Mouse (Mus musculus) urinary bladder, adult 2 months (tissue): ENCODE data around the gene Cntn3. TPM values are rescaled to one million over a fixed set of nuclear protein-coding genes. Genes with fewer than 3 reads are reported as not detected.

Experiments
- DNase-seq: peaks from one replicate; pipeline ENCODE4 v3.0.0; 2022; ENCODE audit warnings: low spot score
- polyA plus RNA-seq: library from polyadenylated mRNA; depleted of rRNA; stranded (reverse); fragments of >200 nt; gene quantifications from 2 replicates; pipeline ENCODE4 v1.2.3, GENCODE M21; 2012

The Cntn3 gene
- polyA plus RNA-seq, 1 experiment, result 0.19 TPM

DNA sequence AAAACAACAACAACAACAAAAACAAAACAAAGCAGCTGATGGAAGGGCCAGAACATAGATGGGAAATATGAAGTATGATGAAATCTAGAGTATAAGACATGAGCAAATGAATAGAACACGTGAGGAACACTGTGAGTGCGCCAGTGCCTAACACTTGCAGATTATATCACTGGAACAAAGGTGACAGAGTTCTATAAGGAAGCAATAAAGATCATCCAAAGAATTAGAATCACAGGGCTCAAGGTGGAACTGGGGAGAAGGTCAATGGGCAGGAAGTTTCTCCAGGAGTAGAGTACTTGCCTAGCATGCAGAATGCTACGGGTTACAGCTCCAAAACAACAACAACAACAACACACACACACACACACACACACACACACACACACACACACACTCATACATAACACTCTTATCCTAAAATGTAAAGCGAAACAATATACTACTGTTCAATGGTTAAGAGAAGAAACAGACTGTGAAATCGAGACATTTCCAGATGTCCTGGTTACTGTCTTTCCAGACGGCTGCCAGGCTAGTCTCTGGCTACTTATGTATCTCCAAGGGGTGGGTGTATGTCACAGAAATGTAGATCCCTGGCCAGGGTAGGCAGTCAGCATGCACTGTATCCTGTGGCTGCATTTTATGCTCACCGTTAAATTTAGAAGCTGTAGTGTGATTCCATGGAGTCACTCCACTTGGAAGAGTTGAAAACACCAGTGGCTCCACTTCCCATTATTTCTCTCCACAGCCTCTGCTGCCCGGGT lies 94.4 kb downstream of the Cntn3 start:
- DNase-seq, result no peak

DNA sequence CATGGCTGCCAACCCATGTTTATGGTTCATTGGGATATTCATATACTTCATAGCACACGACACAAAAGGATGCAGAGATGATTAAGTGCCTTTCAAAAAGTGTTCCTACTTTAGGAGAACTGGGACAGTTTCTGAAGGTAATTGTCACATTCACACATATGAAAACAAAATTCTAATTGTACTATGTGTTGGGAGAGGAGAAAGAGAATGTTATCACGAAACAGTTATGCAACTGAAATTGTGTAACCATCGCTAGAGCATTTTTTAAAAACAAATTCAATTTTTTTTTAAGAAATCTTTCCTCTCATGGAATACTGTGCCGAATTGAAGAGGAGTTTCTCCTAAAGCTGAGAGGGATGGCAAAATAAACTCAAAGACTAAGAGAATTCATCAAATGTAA lies 134.5 kb downstream of the Cntn3 start:
- DNase-seq, result no peak

DNA sequence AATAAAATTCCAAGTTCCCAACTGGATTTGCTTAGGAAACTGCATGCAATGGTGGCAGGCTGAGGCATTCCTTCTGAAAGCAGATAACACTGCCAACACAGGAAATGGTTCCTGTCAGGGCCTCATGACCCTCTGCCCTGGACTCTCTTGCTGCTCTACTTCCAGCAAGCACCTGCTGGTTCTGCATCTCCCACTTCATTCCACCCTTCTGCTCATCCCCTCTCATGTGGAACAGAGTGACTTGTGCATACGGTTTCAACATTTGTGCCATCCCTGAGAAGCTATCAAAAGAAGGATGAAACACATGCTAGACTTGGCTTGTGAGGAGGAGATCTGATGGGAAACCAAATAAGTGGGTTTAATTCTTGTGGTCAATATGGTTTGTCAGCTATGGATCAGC lies 145.4 kb downstream of the Cntn3 start:
- no peak for DNase-seq

DNA sequence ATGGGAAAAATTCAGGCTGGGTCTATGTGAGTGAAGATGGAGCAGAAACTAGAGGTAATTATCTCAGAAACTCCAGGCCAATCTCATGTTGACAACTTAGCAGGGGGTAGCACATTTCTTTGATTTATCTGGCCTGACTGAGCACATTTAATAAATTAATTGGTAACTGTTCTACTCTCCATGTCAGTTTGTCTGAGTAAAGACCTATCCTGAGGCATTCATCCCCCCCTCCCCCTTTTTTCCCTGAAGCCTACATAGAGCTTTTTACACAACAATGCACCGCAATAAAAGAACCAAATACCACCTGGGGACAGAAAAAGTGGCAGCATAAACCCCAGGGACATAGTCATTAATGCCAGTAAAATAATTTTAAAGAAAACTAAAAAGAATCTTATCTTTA lies 151.1 kb downstream of the Cntn3 start:
- DNase-seq, result no peak

DNA sequence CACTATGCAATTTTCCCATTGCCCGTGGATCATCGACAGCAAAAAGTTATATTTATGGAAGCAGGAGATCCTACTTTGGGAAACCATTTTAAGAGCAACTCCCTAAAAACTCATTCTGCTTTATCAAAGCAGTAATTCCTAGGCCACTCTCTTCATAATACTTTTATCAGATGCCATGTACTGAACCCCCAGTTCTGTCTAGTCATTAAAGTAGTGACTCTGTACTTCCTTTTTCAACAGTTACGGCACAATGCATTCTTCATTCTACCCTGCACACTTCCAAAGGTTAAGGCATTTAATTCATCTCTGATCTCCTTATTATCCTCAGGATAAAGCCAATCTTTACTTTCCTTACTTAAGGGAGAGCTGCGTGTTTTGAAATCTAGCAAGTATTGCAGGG lies 184.3 kb downstream of the Cntn3 start:
- no peak for DNase-seq

DNA sequence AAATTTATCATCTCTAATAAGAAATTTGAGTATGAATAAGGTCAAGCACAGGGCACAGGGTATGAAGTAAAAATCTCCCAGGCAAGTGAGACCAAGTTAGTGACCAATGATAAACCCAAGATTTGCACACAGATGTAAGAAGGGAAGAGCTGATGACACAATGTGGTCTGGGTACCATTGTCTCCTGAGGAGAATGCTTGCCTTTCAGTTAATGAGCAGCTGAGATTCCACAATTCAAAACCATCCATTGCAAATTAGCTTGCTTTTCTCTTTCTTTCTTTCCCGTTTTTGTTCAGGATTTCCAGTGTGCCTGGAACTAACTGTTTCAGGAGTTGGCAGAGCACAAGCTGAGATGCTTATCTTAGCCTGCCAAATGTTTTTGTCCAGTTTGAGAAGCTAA lies 200.8 kb downstream of the Cntn3 start:
- no peak for DNase-seq

DNA sequence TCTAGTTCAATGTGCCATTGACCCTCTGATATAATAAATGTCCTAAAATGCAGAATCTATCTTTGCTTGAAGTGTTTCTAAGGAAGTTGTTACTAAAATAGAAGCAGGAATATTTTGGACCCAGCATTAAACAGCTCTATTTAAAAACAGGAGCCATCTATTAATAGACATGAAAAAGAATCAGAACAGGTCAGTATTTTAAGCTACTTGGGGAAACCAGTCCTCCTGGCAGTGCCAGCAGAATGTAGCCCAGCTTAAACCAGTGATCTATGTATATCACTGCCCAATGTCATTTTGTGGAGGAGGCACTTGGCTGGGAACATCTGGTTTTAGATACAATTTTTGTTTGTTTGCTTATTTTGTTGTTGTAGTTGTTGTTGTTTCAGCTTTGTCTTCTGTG lies 209.0 kb downstream of the Cntn3 start:
- no peak for DNase-seq

DNA sequence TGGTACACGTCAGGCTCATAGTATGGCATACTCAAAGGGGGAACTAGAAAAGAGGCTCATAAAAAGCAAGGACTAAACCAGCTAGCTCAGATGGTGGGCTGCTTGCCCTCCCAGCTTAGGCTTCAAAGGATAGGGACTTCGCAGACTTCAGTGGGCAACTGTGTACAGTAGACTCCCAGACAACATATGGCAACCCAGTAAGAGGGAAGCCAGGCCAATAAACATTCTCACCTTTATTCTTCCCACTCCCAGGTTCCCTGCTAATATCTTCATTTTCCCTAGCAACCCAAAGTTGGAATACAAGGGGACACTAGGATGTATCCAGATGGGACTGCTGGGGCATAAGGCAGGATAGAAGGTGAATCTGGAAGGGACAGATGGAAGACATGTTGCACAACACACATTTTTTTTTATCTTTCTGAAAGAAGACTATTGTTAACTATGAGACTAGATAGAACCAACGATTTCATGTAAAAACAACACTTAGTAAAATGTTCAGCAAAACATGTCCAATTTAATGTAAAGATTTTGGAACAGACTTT lies 209.5 kb downstream of the Cntn3 start:
- no peak for DNase-seq

DNA sequence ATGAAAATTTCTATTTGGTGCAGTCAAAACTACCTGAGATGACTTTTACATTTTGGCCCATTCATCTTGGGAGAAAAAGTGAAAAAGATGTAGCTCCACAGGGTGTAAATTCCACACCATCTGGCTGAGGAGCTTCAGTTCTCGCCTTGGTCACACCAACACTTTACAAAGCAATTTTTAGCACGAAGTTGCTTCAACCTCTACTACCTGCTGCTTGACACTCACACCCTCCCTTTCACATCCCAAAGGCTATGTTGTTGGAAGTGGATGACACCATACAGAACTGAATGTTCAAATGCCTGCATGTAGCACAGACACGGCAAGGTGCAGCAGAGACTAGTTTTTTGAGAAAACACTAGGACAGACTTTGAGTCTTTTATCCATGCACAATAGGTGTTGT lies 240.8 kb downstream of the Cntn3 start:
- DNase-seq, result no peak

DNA sequence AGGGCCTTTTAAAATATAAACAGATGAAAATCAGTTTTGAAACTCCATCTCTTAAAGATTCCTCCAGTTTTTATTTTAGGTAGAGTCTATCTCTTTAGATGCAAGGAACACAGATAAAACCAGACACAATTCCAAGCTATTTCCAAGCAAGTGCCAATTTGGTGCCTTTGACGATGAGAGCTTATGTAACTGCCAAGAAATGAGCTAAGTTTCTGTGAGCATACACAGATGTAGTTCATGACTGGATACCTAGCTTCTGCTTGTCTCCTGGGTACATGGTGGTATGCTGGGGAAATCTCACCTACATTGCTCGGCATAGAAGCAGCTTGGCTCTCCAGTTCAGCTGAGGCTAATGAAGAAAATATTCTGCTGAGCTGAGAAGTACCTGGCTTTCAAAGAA lies 246.2 kb downstream of the Cntn3 start:
- no peak for DNase-seq

DNA sequence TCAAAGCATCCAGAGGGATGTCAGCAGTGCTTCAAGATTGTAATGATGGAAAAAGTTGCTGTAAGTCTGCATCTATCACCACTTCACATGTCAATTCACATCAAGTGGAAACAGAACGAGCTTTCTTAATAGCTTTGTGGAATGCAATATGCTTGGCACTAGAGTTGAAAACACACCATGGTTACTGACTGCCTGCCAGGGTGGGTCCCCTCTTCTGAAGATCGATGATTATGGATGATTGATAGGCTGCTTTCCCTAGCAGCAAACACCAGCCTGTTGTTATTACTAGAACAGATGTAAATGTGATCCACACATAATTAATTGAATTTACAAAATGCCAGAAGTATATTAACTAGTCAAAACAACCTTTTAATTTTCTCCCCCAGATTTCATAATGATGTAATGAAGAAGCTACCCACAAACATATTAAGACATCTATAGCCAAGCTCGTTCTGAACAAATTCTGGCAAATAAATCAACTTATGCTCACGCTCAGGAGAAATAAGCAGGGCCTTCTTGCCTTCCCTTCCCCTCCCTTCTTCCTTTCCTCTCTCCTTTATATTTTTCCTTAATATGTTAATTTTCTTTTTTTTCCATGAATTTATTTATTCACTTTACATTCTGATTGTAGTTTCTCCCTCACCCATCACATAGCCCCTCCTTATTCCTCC lies 250.2 kb downstream of the Cntn3 start:
- DNase-seq, result no peak

DNA sequence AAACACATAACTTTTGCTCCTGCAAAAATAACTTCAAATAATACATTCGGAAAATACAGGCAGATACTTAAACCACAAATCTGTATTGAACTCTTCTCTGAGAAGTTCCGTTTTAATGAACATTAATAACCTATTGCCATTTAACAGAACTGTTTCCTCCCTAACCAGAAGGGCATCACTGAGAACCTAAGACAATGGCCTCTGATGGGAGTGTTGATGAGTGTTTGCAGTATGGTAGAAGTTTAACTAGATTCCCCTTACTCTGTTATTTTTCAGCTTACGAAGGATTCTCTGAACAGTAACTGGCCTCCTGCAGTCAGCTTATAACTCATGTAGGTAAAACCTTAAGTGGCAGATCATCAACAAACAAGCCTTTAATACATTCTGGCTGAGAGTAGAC lies 253.1 kb downstream of the Cntn3 start:
- DNase-seq, result no peak

DNA sequence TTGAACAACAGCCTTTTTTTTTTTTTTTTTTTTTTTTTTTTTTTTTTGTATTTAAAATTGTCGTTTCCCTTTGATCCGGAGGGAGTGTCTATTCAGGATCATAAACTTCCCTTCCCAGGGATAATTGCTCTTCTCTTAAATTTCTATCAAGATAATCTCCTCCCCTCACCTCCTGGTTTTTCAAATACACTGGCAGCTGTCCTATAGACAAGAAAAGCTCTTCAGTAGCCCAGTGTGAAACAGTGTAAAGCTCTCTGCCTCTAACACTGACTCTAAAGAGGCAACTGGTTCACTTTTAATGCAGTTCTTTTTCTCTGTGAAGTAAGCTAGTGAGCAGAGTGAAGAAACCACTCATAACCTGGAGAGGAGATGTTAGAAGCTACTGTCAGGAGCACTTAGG lies 290.0 kb downstream of the Cntn3 start:
- no peak for DNase-seq

DNA sequence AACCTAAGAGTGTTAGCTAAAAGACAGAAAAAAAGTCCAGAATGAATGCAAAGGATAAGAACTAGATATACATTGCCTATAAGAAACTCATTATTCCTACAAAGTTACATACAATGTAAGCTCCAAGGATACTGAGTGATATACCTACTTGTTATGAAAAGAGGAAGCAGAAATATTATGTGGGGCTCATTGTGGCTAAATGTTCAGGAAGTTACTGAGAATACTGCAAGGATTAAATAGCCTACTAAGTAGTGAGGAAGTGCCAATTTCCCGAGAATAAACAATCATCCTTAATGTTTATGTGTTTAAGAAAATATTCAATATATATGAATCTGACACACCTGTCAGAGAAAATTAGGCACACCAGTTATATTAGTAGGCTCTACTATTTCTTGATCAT lies 341.9 kb downstream of the Cntn3 start:
- no peak for DNase-seq

DNA sequence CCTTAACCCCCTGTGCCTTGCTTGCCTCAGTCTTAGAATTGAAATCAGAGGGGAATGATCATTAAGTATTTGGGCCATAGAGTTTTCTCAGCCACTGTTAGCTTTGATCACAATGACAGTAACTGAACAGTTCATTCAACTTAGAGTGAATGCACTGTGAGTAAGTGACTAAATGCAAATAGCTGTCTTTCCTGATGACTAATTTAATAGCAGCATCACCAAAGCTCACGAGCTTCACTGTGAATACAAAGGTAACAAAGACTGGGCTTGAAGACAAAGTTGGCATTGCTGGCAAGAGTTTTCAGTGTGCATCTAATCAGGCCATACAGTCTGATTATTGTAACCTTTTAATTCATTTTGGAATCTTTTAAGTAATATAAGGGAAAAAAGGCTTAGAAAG lies 386.6 kb downstream of the Cntn3 start:
- no peak for DNase-seq

DNA sequence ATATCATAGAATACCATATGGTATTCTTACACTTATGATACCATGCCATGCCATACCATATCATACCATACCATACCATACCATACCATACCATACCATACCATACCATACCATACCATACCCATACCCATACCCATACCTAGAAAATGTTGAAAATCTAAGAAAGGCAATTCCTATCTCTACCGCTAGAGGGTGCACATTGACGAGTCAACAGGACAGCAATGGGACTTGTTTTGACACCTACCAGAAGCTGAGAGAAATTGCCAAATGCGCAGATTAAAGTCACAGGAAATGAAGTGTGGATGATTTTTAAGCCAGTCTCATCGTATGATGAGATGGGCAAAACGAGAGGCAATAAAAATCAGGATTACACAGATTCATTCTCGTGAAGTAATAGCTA lies 402.0 kb downstream of the Cntn3 start:
- DNase-seq, result no peak

DNA sequence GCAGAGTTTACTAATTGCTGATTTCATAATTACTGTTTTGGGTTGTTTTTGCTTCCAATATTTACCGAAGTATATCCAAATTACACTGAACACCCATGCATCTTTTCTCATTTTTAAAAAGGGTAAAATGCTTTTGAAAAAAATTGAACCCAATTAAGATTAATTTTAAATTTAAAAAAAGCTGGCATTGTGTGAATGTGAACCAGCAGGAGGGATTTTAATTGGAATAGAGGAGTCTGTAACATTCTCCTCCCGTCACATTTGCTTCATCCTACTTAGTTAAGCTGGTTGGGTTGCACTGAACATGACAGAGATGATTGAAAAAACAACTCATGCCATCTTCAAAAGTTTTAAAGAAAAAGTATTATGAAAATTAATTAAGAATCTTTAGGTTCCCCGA lies 411.7 kb downstream of the Cntn3 start:
- no peak for DNase-seq

DNA sequence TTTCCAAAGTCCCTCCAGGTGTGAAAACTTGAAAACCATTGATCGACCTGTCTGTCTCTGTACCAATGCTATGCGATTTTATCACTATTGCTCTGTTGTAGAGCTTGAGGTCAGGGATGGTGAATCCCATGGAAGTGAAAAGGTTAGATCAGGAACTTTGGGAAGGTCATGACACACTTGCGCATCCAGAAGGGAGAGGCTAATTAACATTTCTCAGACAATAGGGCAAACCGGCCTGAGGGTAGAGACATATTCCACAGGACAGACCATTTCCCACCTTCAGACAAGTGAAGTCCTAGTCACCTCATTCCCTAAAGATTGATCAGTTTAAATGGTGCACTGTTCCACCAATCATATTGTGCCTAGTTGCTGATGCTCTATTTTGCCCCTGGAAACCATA lies 451.2 kb downstream of the Cntn3 start:
- no peak for DNase-seq

DNA sequence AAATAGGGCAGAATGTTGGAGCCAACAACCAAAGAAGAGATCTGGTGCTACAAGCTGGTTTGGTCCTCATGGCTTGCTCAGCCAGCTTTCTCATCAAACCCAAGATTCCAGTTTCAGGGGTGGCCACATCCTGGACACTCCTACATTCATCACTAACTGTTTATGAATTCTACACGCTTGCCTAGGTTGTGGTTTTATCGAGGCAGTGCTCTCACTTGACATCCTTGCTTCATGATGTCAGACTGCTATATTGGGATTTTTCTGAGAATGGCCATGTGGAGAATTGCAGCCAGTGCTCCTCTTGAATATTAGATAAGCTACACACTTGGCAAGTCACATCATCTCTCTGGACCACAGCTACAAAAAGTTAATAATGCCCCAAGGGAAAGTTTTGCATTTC lies 452.9 kb downstream of the Cntn3 start:
- no peak for DNase-seq

DNA sequence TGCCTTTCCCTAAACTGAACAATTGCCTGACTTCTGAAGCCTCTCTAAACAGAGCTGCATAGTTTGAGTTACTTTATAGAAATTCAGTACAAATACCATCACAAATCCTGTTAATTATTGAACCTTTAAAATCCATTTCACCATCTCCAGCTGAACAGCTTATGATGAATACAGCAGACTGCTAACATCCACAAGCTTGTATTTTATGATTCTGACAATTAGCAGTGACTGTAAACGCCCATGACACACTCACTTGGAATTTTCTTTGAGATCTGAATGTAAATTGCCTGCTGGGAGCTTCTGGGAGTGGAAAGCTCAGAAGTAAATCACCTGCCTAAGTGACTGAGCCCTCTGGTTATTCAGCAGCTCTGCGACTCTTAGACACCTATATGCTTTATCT lies 459.3 kb downstream of the Cntn3 start:
- no peak for DNase-seq
